Mouse (Mus musculus): Measurements from ENCODE around the gene Gm1604a.
"Not testable (repeated sequence)": the region's sequence is repeated elsewhere in the genome, so short reads cannot be mapped to it uniquely, and the experiment has no call there.

The Gm1604a gene

DNA sequence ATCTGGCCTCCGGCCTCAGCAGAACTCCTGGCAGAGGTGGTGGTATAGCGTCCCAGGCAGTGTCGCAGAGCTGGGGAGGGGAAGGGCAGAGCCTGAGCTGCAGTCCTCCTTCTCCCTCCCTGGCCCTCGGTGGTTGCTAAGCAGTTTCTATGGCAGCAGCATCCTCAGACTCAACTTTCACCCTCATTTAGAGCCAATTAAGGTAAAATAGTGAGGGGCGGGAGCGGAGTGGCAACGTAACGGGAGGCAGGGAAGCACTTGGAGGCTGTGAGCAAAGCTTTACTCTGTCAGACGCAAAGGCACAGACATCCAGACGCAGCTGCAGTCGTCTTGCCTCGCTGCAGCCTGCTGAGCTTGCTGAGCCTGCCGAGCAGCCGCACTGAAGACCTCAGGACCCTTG lies at the start of gene Gm1604a:
TSS of gene Gm1604a (plus strand) at position 312 of the 400 bp plus-strand sequence.
- not testable (repeated sequence) for DNase-seq (ENCODE audit: extremely low read depth, insufficient read length, low spot score)

DNA sequence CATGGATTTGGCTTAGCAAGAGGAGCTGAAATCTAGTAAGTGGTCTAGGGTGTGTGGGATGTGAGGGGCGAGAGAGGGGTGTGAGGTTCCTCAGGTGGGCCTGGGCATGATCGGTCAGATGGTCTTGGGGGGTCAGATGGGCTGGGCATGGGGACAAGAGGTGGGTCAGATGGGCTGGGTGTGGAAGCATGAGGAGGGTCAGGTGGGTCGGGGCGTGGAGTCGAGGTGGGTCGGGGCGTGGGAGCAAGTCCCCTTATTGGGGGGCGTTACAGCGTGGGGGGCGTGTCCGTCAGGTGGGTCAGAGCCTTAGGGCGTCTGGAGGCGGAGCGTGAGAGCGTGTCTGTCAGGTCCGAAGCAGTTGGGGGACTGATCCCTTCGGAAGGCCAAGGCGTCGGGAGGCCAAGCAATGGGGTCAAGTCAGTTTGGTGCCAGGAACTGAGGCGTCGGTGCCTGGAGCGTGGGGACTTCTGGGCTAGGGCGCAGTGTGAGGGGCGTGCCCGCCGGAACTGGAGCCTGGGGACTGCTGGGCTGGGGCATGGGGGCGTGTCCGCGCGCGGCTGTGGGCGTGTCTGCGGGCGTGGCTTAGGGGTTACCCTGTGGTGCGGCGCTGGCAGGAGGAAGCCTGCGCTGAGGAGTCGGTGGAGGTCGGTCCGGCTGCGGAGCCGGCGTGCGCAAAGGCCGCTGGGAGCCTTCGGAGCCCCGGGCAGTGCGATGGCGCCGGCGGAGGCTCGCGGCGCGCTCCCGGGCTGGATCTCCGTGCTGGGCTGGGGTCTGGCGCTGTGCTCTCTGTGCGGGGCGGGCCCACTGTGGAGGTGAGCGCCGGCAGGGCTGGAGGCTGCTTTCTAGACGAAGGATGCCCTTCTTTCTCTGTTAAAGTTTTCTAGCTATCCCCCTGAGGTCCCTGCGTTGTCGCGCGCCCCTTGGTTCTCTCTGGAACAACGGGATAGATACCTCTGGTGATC lies 46.8 kb upstream of the Gm1604a start, which contains the start of gene Gm49721:
TSS of gene Gm49721 (plus strand) at position 618 of the 962 bp plus-strand sequence.
- peak; percentile 61 for DNase-seq (ENCODE audit: extremely low read depth, insufficient read length, low spot score)

DNA sequence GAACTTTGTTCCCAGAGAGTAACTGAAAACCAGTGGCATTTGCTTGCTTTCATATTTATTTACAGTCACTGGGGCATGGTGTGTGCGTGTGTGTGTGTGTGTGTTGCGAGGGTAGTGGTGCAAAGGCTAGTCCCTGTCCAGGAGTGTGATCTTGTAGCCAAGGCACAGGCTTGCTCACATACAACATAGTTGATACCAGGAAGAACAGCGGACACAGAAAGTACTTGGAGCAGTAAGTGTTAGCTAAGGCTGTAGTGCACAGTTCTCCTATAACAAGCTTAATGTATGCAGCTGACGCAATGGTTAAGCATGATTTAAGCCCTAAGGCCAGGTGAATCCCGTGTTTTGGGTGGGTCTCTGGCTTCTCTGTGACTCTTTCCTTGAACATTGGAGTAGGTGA lies 46.0 kb upstream of the Gm1604a start:
- DNase-seq (ENCODE audit: extremely low read depth, insufficient read length, low spot score), result peak; percentile 19

DNA sequence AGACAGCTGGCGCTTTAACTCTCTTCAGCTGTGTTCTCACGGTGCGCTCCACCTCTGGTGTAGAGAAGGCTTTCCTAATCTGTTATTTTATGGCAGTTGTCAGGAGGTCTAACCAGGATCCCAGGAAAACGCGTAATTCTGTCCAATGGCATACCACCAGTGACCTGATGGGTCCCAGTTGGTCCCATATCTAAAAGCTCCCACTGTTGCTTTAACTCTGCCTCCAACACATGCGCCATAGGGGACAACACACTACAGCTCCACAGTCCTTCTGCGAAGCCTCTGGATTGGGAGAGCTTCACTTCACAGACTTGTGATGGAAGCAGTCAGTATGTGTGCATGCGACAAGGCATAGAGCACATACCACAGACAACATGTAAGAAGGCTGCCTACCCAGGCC lies 45.2 kb upstream of the Gm1604a start:
- DNase-seq (ENCODE audit: extremely low read depth, insufficient read length, low spot score), result not testable (repeated sequence)

DNA sequence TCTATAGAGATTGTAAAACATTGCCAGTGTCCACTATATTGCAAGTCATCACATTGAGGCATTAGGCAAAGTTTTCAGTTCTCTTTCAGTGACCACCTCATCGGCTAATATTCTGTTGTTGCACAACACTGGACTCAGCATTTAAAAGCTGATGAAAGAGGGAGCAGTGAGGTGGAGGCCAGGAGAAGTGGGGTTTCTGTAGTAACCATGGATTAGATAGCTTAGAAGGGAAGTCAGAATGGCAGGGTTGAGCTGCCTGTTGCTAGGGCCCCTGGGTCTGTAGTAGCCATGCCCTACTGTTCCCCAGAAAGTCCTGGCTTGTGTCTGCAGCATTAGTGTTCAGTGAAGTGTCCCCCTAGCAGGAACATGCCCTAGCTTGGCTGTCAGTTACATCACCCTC lies 39.2 kb upstream of the Gm1604a start:
- not testable (repeated sequence) for DNase-seq (ENCODE audit: extremely low read depth, insufficient read length, low spot score)

DNA sequence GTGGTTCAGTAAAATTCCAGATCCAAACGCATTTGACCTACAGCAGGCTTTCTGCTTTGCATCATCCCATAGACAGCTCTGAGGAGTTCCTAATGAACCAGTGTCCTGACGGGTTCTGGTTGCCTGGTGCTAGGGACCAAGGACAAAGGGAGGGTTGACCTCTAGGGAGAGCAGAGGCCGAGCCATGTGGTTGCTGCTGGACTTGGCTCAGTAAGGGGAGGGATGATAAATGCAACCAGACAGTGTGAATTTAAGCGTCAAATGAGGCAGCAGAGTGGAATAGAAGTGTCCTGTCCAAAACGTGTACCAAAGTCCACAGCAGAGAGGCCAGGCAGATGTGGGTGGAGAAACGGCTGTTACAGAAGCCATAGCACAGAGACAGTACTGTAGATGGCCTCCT lies 29.9 kb upstream of the Gm1604a start:
- not testable (repeated sequence) for DNase-seq (ENCODE audit: extremely low read depth, insufficient read length, low spot score)

DNA sequence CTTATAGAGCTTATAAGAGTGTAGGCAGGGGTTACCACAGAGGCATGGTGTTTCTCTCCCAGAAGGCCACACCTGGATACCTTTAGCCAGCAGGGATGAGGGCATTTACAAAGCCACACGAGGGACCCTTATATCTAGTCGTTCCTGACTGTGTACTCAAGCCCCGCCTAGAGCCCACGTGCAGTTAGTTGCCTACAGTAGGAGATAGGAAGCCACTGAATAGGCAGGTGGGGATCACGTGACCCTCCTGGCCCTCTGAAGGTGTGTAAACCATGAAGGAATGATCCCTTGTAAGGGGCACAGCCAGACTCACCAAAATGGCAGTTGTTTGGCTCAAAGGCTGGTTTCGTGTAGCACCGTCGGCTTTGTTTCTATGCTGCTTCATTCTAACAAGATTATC lies 28.5 kb upstream of the Gm1604a start:
- DNase-seq (ENCODE audit: extremely low read depth, insufficient read length, low spot score), result not testable (repeated sequence)

DNA sequence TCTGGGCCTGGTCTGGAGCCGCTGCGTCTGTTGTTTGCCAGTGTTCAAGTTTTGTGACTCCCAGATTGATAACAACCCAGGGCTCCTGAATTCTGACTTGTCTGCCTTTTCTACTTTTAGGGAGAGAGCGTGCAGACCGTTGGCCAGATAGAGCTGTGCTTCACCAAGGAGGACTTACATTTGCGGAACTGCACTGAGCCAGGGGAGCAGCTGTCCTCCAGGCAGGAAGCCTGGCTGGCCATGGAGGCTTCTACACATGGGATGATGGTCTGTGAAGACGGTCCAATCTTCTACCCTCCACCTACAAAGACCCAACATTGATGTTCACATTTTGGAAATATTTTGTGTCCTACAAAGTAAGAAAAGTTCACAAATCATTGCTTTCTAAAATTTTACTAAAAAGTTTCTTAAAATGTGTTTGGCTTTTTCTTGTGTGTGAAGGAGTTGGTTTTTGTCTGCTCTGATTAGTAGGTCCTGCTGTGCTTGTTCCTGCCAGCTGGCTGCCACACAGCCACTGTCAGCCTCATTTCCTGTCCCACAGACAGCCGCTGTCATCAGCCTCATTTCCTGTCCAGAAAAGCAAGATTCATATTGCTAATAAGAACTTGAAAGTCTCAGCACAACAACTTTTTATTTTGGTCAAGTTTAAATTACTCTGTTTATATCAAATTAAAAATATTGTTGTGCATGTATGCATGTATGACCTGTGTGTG lies 27.4 kb upstream of the Gm1604a start:
- not testable (repeated sequence) for DNase-seq (ENCODE audit: extremely low read depth, insufficient read length, low spot score)

DNA sequence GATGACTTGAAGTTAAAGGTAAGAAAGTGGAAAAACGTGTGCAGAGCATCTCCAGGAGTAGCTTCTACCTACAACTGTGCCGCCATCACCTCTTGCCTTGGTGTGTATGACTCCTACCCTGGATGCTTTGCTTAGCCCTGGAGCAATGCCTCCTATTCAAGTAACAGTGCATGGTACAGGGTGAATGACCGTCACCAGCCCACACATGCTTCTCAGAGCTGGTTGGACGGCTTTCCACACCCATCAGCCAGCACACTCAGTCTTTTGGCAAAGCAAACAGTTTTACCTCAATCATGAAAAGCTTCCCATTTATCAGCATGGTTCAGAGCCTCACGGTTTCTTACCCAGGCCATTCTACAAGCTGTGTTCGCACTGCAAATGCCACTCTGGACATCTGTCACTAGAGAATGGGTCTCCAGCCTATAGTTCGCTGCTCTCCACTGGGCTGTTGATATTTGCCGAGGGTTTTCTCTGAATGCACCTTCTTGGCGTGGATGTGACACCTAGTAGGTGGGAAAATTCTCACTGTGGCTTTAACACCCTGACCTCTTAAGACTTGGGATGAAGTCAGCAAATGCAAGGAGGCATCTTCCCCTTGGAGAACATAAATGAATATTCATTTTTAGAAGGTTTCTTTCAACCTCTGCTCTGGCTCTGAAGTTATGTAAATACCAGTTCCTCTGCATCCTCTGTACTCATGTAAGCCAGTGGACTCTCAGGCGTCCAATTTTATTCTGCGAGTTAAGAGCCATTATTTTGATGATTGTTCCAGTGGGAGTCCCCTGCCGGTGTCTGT lies 23.4 kb upstream of the Gm1604a start:
- DNase-seq (ENCODE audit: extremely low read depth, insufficient read length, low spot score), result not testable (repeated sequence)

DNA sequence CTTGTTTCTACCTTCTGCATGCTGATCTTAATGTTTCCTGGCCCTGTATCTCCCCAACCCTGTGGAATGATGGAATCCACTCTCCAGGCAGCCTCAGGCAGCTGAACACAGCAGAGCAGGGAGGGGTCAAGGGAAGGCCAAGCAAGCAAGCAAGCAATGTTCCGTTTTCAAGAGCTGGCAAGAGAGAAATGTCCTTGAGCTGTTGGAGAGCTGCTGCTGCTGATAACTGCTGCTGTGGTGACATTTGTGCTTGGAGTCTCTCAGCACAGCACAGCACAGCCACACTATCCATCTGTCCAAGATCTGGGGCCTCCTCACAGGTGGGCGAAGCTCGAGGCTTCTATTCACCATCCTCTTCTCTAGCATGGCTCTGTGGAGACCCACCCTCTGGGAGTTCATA lies 22.0 kb upstream of the Gm1604a start:
- DNase-seq (ENCODE audit: extremely low read depth, insufficient read length, low spot score), result not testable (repeated sequence)

DNA sequence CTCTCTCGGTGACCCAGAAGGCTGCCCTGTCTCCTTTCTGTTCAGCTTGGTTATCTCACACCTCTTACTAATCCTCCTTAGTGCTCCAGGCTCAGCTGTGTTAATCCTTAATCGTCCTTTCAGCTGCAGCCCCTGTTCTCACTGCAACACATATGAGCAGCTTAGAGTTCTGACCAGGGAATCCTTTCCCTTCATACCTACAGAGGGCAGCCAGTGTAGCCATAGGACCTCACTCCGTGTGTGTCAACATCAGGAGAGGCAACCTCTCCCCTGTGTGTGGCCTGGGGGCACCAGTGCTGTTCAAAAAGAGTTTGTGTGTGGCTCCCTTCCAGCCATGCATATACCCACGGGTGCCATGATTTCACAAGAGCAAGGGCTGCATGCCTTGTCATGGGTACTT lies 19.7 kb upstream of the Gm1604a start:
- not testable (repeated sequence) for DNase-seq (ENCODE audit: extremely low read depth, insufficient read length, low spot score)

DNA sequence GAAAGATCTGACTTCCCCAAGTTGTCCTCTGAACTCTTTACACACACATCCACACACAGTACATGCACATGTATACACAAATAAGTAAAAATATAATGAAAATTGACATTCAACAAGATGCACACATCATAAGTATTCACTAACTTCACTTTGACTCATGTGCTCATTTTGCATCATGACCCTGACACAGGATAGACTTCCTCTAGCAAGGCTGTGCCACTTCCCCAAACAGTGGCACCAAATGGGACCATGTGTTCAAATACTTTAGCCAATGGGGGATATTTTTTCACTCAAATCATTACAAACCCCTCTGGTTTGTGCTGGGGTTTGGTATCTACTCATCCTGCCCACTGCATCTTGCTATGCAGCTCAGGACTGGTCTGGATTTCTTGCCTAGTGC lies 16.5 kb upstream of the Gm1604a start:
- DNase-seq (ENCODE audit: extremely low read depth, insufficient read length, low spot score), result not testable (repeated sequence)

DNA sequence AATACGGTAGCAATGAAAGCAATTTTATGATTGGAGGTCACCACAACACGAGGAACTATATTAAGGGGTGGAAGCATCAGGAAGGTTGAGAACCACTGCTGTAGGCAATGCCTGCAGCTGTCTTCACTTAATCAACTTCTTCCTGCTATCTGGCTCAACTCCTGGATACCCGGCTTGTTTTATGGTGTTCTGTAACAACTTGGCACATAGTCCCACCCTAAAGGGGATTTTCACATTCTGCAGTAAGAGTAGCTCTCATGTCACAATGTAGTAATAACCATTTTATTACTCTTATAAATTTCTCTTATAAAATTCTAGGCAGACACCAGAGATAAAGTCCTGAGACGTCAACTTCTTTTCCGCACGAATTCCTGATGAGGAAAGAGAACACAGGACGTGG lies 15.9 kb upstream of the Gm1604a start:
- DNase-seq (ENCODE audit: extremely low read depth, insufficient read length, low spot score), result not testable (repeated sequence)

DNA sequence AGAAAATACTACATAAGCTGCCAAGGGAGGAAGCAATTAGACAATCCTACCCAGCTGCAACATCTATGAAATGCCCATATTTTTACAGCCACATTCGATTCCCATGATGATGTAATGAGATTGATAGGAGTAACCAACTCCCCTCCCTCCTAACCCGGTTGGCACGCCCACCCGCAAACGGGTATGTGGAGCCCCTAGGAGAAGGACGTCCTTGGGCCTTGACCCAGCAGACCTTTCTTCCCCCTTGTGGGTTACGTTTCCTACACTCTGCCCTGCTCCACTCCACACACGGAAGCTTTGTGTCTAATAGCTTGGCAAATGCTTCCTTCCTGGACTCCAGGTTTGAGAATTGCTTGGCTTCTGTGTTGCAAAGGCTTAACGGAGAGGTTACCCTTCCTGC lies 15.5 kb upstream of the Gm1604a start:
- DNase-seq (ENCODE audit: extremely low read depth, insufficient read length, low spot score), result not testable (repeated sequence)

DNA sequence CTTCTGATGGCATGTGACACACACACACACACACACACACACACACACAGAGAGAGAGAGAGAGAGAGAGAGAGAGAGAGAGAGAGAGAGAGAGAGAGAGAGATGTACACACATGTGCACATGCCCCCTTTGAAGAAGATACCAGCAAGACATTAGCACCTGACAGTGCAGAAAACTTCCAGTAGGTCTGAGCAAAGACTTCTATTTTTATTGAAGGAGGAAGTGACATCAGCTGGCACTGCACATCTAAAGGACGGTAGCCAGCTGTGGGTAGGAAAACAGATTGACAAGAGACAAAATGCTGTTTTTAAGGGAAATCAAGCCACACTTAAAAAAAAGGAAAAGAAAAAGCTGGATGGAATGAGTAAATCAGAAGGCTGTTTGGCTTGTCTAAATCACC lies 11.2 kb upstream of the Gm1604a start:
- DNase-seq (ENCODE audit: extremely low read depth, insufficient read length, low spot score), result not testable (repeated sequence)

DNA sequence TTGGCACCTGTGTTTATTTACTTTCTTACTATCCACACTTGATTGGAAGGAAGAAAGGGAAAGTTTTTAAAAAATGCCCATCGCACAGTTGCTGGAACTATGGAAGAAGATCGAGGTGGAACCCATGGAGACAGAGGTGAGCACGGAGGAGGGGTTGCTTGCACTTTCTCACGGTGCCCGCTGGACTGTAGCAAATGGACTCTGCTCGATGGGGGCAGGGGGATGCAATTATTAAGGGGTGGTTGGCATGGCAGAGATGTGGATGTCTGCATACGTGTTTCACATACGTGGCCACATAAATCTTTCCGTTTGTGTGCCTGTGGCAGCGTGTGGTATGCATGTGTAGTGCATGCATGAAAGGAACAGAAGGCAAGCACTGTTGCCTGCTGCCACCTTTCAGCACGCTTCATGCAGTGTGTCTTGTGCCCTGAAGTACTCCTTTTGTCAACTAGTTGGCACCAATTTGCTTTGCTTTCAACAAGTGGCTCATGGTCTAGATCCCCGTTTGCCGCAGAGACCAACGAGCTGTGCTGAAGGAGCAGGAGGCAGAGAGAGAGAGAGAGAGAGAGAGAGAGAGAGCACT lies 487 bp downstream of the Gm1604a start:
- DNase-seq (ENCODE audit: extremely low read depth, insufficient read length, low spot score), result not testable (repeated sequence)

DNA sequence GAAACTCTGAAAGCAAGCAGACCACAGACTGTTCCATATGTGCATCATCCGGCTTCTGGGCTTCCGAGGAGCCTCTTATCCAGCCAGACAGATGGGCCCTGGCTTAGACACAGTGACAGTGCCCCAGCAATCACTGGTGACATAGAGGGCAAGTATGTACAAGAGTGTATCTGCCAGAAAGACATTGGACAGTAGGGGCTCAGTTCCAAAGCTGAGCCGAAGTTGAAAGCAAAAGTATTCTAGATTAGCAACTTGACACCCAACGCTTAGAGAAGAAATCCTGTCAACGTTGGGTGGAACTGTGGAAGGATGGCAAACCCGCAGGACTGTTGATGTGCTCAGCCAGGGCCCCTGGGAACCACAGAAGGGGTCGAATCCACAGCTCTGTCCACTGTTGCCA lies 4.8 kb downstream of the Gm1604a start:
- not testable (repeated sequence) for DNase-seq (ENCODE audit: extremely low read depth, insufficient read length, low spot score)

DNA sequence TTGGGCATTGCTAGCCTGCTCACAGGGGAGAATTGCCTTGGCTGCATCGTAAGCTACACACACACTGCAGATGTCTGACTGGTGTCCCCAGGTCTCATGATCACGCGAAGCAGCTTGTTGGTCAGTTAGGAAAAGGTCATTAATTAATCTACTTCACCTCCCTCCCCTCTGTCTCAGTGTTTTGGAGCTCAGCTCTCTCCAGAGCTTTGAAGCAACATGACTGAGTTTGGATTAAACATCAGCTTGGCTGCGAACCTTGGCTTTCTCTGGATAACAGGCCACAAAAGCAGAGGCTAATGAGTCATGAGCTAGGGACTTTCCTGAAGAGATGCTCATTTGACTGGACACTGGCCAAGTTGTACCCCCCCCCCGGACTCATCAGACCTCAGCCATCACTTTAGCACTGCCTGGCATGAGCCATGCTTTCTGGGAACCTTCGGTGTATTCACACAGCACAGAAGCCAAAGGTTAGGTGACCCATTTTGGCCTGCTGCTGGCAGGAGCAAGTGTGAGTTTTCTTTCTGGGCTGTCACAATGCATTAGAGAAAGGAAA lies 5.3 kb downstream of the Gm1604a start:
- peak; percentile 34 for DNase-seq (ENCODE audit: extremely low read depth, insufficient read length, low spot score)

DNA sequence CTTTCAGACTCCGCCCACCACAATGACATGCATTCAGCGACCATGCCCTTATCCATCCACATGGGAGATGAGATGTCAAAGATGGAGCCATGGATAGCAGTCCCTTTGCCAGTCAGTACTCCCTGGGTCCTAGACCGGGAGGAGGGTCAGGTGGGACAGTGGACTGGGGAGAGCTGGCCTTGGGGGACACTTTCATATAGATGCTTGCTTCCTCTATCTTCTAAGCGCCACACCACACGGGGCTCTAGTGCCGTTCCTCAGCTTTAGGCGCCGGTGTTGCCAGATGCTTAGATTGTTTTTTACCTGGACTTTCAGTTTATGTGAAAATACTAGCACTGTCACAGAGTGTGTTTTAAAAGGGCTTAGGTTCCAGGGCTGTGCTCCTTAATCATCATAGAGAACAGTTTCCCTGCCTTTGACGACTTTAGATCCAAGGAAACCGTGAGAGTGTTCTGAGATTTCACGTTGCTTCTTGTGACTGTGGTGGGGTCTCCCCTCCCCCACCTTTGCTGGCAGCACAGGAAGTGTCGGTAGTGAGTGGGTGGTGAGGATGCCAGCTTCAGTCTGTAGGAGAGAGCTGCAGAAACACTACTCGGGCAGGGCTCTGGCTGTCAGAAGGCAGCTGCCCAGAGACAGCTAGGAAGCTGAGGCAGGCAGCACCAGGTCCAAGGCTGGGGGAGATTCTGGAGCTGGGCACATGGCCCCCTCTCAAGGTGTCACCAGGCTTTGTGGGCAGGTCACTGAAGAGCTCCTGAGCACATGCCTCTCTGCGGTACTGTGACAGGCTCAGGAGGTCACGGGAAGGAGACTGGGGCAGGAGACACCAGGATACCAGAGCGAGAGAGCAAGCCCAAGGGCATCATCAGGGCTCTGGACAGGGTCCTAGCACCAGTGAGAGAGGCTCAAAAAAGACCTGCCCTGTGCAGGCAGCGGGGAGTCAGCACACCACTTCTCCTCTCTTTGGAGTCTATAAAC lies 8.1 kb downstream of the Gm1604a start:
- not testable (repeated sequence) for DNase-seq (ENCODE audit: extremely low read depth, insufficient read length, low spot score)

Measured in 3134 (cell line).